Mouse (Mus musculus) gonadal fat pad, adult 2 months (tissue): ENCODE results near the gene Twist2. TPM values are rescaled to one million over a fixed set of nuclear protein-coding genes. Genes with fewer than 3 reads are reported as not detected.

ENCODE experiments used
- DNase-seq: peaks from one replicate; pipeline ENCODE4 v3.0.0-alpha.2; 2012; ENCODE audit warnings: low read depth
- polyA plus RNA-seq: library from polyadenylated mRNA; depleted of rRNA; stranded (reverse); fragments of >200 nt; gene quantifications from 2 replicates; pipeline ENCODE4 v1.2.3, GENCODE M21; 2012

Twist2 gene
- polyA plus RNA-seq, 1 experiment: 16.9 TPM

GRCm38 (mm10) chr1:91873572-91874285 is 72.5 kb downstream of the Twist2 start:
- DNase-seq: no peak

GRCm38 (mm10) chr1:91874633-91875032 is 73.4 kb downstream of the Twist2 start:
- DNase-seq: no peak

GRCm38 (mm10) chr1:91875042-91875720 is 73.9 kb downstream of the Twist2 start:
- no peak for DNase-seq

- no peak for DNase-seq
Measured at GRCm38 (mm10) chr1:91878696-91879095, 77.4 kb downstream of the Twist2 start.

GRCm38 (mm10) chr1:91880156-91880555 is 78.9 kb downstream of the Twist2 start:
- DNase-seq: no peak

- DNase-seq: no peak
Measured at GRCm38 (mm10) chr1:91880899-91881298, 79.6 kb downstream of the Twist2 start.

- DNase-seq: no peak
Measured at GRCm38 (mm10) chr1:91883115-91883514, 81.9 kb downstream of the Twist2 start.

- DNase-seq: no peak
Measured at GRCm38 (mm10) chr1:91893598-91893997, 92.3 kb downstream of the Twist2 start.

GRCm38 (mm10) chr1:91894286-91894685 is 93.0 kb downstream of the Twist2 start:
- no peak for DNase-seq

GRCm38 (mm10) chr1:91897078-91897477 is 95.8 kb downstream of the Twist2 start:
- no peak for DNase-seq
